Mouse (Mus musculus) embryonic facial prominence, embryonic 12.5 days (tissue): ENCODE measurements around the gene Nop2. TPM values are rescaled to one million over a fixed set of nuclear protein-coding genes. Genes with fewer than 3 reads are reported as not detected.
"Not testable (repeated sequence)": the region's sequence is repeated elsewhere in the genome, so short reads cannot be mapped to it uniquely, and the experiment has no call there.

Experiments
- ATAC-seq: fragments of 200-750 bp; cut with Nextera tagmentation; 2 replicates; pipeline ENCODE4 v1.8.0; 2017; ENCODE audit not compliant: insufficient number of reproducible peaks, insufficient read depth, low FRiP score, low TSS enrichment
- H3K27ac ChIP-seq: fragments of 300-500 bp; sonication (generic); 2 replicates; pipeline ENCODE4 v1.5.1; 2016; ENCODE audit warnings: mild to moderate bottlenecking
- H3K27me3 ChIP-seq: fragments of 300-500 bp; sonication (generic); 2 replicates; pipeline ENCODE4 v1.6.1; 2016; ENCODE audit warnings: mild to moderate bottlenecking, moderate library complexity
- H3K36me3 ChIP-seq: fragments of 300-500 bp; sonication (generic); 2 replicates; pipeline ENCODE4 v1.6.1; 2016; ENCODE audit warnings: mild to moderate bottlenecking
- H3K4me1 ChIP-seq: fragments of 300-500 bp; sonication (generic); 2 replicates; pipeline ENCODE4 v1.6.1; 2016
- H3K4me2 ChIP-seq: fragments of 300-500 bp; sonication (generic); replicated peaks from 2 replicates; pipeline ENCODE4 v1.6.1; 2016; ENCODE audit warnings: mild to moderate bottlenecking, moderate library complexity
- H3K4me3 ChIP-seq: fragments of 300-500 bp; sonication (generic); 2 replicates; pipeline ENCODE4 v1.5.1; 2016; ENCODE audit warnings: mild to moderate bottlenecking
- H3K9ac ChIP-seq: fragments of 300-500 bp; sonication (generic); 2 replicates; pipeline ENCODE4 v1.6.1; 2016; ENCODE audit warnings: mild to moderate bottlenecking, moderate library complexity
- H3K9me3 ChIP-seq: fragments of 300-500 bp; sonication (generic); 2 replicates; pipeline ENCODE4 v1.6.1; 2016; ENCODE audit warnings: mild to moderate bottlenecking, moderate library complexity
- WGBS: fragments of 180-500 bp; shearing (Covaris S2); methylation state at CpG from one replicate; pipeline ENCODE4 v1.1.7; 2016; 5-methylcytosine and 5-hydroxymethylcytosine counted together
- polyA plus RNA-seq: library from polyadenylated mRNA; unstranded; fragments of >200 nt; fragmentation: Nextera tagmentation; extraction: Ambion mirVana; gene quantifications from 2 replicates; pipeline ENCODE4 v1.2.1, GENCODE M21; 2016

Gene Nop2
- polyA plus RNA-seq, 1 experiment from 2014 or later: 68.0 TPM

DNA sequence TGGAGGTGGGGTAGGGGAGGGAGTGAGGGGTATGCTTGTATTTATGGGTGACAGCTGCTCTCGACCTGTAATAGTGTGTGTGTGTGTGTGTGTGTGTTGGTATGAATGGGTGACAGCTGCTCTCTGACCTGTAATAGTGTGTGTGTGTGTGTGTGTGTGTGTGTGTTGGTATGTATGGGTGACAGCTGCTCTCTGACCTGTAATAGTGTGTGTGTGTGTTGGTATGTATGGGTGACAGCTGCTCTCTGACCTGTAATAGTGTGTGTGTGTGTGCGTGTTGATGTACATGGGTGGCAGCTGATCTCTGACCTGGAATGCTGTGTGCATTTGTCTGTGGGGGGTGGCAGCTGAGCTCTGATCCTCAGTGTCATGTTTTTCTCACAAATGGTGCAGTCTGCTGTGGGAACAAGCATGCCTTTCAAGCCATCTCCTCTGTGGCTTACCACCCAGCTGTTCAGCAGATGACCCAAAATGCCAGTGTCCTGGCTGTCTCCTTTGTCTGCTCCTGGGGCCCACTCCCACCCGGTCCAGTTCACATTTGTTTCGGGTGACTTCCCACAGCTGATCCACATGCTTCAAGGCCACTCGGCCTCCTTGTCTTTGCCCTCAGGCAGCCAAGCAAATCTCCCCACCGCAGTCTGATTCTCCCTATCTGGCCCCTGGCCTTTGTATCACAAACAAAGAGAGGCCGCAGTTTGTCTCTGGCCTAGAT, 25.4 kb downstream of the Nop2 start:
- ATAC-seq: no peak
- H3K4me3 ChIP-seq: no peak overlapping the region
- H3K9ac ChIP-seq: no peak overlapping the region
- peaks cover 8% of the 10 kb centered on the region; the same call in 1 of the 2 replicates for H3K4me1 ChIP-seq
- no peaks in the 10 kb centered on the region for H3K27me3 ChIP-seq
- H3K27ac ChIP-seq: peak overlapping the region; percentile 72
- H3K4me2 ChIP-seq: no peak overlapping the region
- no peaks in the 10 kb centered on the region for H3K9me3 ChIP-seq
- WGBS: 47% methylated on average over 7 of the region's 7 CpGs
- peaks cover 62% of the 10 kb centered on the region for H3K36me3 ChIP-seq

DNA sequence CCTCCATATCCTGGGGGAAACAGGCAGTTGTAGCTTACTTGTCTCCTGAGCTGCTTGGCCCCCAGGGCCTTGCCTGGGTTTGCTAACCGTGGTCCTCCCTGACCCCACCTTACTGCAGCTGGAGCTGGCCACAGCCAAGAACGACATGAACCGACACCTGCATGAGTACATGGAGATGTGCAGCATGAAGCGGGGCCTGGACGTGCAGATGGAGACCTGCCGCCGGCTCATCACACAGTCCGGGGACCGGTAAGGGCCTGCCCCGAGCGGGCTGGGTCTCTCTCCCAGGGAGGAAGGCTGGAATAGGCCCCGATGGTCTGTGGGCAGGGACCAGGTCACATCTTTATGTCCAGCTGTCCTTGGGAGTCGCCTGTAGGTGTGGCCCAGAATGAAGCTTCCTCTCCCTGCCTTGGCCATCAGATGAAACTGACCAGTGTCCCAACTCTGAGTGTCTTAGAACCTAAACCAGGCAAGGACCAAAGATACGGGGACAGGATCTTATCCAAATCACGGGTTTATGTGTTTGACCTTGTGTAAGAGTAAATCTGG, 27.3 kb downstream of the Nop2 start:
- Histone ChIP-seq H3K4me2 (no peak overlapping the region), H3K4me1 (peaks cover 20% of the 10 kb centered on the region), H3K27ac (no peak overlapping the region), H3K27me3 (no peaks in the 10 kb centered on the region), H3K9ac (no peak overlapping the region), H3K36me3 (peaks cover 53% of the 10 kb centered on the region), H3K4me3 (no peak overlapping the region), H3K9me3 (no peaks in the 10 kb centered on the region)
- no peak for ATAC-seq
- WGBS: 84% methylated on average over 15 of the region's 15 CpGs

DNA sequence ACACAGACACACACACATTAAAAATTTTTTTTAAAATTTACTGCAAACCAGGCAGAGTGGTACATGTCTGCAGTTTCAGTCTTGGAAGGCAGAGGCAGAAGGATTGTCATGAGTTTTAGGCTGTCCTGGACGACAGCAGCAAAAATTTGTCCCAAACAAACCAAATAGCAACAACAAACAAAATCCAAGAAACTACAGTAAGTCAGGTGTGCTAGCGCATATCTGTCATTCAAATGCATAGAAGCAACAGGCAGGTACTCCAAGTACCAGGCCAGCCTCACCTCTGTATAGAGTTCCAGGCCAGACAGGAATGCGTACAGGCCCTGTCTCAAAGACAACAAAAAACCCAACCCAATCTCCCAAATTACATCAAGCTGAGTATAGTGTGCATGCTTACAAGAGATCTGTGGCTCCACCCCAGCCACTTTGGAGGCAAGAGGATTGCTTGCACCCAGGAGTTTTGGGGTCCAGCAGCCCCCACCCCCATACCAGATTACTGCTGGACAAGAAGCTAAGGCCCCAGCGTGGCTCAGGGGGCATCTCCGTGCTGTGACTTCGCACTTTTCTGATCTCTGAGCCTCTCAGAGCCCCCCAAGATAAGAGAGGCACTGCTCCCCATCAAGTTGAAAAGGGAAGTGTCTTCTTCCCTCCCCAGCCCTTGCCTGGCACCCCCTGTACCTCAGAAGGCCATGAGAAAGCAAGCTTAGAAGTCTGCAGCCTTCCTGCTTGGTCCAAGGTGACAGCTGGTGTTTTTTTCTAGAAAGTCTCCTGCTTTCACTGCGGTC, 28.3 kb downstream of the Nop2 start:
- Histone ChIP-seq H3K9me3 (no peaks in the 10 kb centered on the region), H3K4me2 (no peak overlapping the region), H3K9ac (no peak overlapping the region), H3K4me1 (peaks cover 23% of the 10 kb centered on the region), H3K36me3 (peaks cover 51% of the 10 kb centered on the region), H3K27me3 (no peaks in the 10 kb centered on the region), H3K27ac (peak overlapping the region; percentile 24; the same call in 1 of the 2 replicates), H3K4me3 (no peak overlapping the region)
- whole genome bisulfite sequencing: 81% methylated on average over 7 of the region's 7 CpGs
- ATAC-seq: no peak

DNA sequence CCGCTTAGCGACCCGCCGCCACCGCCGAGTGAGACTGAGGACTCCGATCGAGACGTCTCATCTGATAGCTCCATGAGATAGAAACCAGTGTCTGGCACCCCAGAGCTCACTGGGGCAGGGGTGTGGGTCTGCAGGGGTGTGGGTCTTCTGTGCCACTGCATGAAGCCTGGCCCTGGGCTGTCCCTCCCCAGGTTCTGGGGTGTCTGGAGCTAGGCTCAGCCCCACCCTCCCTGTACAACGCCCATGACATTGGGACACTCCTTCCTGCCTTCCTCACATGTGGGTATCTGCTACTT, 28.8 kb downstream of the Nop2 start:
- H3K4me3 ChIP-seq: no peak overlapping the region
- peaks cover 50% of the 10 kb centered on the region for H3K36me3 ChIP-seq
- H3K27me3 ChIP-seq: no peaks in the 10 kb centered on the region
- H3K9ac ChIP-seq: no peak overlapping the region
- 62% methylated on average over 10 of the region's 10 CpGs for WGBS
- peaks cover 23% of the 10 kb centered on the region for H3K4me1 ChIP-seq
- H3K9me3 ChIP-seq: no peaks in the 10 kb centered on the region
- H3K4me2 ChIP-seq: no peak overlapping the region
- no peak for ATAC-seq
- H3K27ac ChIP-seq: peak overlapping the region; percentile 24; the same call in 1 of the 2 replicates

DNA sequence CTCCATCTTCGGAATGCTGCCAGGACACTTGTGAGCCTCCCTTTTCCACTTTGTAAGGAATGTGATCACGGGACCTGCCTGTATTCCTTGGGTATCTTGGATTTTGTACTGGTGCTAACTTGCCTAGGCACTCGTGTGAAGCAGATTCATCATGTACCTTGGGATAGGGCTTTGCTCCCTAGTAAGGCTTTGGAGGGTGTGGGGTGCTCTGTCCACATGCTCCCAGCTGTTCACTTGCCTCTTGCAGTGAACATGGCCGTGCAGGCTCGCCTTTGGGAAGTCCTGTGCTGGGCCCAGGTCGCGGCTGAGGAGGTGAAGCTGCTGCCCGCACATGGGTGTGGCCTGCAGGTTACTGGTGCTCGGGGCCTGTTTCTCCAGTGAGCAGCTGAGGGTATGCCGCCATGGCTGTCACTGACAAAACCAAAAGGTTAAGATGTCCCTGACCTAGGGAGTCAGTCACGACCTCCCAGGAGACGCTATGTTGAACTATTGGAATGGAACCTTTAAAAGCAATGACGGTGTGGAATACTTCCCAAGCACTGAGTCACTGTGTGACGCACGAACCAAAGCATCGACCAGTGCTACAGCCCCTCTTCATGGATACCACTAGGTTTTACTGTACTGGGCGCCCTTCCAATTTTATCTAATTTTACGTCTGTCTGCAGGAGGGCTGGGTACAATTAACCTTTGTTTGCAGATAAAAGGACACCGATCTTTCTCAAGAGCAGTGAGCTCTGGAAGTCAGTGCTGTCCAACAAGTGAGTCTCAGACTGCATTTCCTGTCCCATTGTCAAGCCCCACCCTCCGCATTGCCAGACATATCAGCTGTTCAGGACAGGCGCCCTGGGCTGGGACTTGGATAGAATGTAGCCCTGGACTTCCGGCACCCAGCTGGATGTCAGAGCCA, 29.4 kb downstream of the Nop2 start:
- no peak overlapping the region for H3K4me3 ChIP-seq
- peak overlapping the region; percentile 24 for H3K27ac ChIP-seq
- no peaks in the 10 kb centered on the region for H3K9me3 ChIP-seq
- no peaks in the 10 kb centered on the region for H3K27me3 ChIP-seq
- H3K9ac ChIP-seq: no peak overlapping the region
- ATAC-seq: no peak
- peaks cover 47% of the 10 kb centered on the region for H3K36me3 ChIP-seq
- no peak overlapping the region for H3K4me2 ChIP-seq
- H3K4me1 ChIP-seq: peaks cover 24% of the 10 kb centered on the region
- 17% methylated on average over 22 of the region's 22 CpGs for WGBS

DNA sequence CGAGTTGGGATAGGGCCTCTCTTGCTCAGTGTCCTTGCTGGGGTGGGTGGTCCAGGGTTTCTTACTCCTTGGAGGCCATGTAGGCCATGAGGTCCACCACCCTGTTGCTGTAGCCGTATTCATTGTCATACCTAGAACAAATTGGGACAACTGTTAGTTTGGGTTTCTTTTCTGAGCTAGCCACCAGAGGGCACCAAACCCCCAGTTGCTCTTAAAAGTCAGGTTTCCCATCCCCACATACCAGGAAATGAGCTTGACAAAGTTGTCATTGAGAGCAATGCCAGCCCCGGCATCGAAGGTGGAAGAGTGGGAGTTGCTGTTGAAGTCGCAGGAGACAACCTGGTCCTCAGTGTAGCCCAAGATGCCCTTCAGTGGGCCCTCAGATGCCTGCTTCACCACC, 30.3 kb downstream of the Nop2 start:
- peaks cover 32% of the 10 kb centered on the region for H3K4me1 ChIP-seq
- WGBS: 15% methylated on average over 4 of the region's 5 CpGs
- H3K4me2 ChIP-seq, H3K4me3 ChIP-seq, H3K27me3 ChIP-seq, H3K9ac ChIP-seq, H3K27ac ChIP-seq, ATAC-seq, H3K9me3 ChIP-seq: not testable (repeated sequence)
- peaks cover 47% of the 10 kb centered on the region for H3K36me3 ChIP-seq

DNA sequence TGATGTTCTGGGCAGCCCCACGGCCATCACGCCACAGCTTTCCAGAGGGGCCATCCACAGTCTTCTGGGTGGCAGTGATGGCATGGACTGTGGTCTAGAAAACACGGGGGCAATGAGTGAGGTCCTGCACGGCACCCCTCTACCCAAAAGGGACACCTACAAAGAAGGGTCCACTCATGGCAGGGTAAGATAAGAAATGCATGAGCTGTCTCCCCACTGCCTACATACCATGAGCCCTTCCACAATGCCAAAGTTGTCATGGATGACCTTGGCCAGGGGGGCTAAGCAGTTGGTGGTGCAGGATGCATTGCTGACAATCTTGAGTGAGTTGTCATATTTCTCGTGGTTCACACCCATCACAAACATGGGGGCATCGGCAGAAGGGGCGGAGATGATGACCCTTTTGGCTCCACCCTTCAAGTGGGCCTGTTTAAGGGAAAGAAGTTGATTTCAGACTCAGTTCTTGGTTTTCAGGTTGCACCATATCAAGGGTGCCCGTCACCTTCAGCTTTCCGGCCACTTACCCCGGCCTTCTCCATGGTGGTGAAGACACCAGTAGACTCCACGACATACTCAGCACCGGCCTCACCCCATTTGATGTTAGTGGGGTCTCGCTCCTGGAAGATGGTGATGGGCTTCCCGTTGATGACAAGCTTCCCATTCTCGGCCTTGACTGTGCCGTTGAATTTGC, 31.1 kb downstream of the Nop2 start:
- not testable (repeated sequence) for H3K27ac ChIP-seq, H3K4me3 ChIP-seq, H3K9ac ChIP-seq, H3K9me3 ChIP-seq, H3K27me3 ChIP-seq, H3K4me2 ChIP-seq, ATAC-seq
- Histone ChIP-seq H3K4me1 (peaks cover 40% of the 10 kb centered on the region), H3K36me3 (peaks cover 48% of the 10 kb centered on the region)
- WGBS: 75% methylated on average over 13 of the region's 16 CpGs

DNA sequence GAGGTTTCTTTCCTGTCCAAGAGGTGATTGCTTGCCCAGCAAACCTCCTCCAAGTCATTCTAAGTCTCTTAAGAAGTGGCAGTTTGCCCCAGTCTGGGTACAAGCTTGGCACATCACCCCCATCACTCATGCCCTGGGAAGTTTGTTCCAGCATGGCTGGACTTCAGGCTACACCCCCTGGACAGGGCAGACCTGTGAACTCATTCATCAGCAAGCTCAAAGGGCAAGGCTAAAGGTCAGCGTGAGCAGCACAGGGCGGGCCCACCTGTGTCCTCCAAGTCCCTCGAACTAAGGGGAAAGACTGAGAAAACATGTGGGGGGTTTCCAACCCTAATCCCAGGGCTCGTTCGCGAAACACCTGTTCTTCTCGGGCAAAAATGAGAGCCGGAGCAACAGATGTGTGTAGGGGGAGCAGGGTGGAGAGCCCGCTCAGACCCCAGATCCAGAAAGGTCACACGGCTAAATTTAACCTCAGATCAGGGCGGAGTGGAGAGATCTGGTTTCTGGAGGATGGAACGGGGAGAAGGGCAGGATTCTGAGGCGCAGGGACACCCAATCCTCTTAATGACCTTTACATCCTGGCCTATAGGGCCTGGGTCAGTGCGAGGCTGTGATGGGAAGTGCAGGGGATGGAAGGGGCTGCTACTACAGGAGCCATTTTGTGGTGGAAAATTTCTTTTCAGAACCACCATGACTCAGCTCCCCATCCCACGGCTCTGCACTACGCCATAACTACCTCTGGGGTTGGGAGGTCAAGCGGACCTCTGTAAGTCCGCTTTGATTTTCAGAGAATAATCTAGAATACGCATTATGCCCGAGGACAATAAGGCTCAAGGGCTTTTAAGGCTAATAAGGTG, 32.3 kb downstream of the Nop2 start:
- peak overlapping the region; percentile 99 for H3K9ac ChIP-seq
- H3K9me3 ChIP-seq: no peaks in the 10 kb centered on the region
- H3K27ac ChIP-seq: peak overlapping the region; percentile 91
- H3K4me1 ChIP-seq: peaks cover 46% of the 10 kb centered on the region
- 3% methylated on average over 20 of the region's 20 CpGs for WGBS
- H3K4me3 ChIP-seq: peak overlapping the region; percentile 89
- H3K36me3 ChIP-seq: peaks cover 50% of the 10 kb centered on the region
- peak overlapping the region; percentile 88 for H3K4me2 ChIP-seq
- no peak for ATAC-seq
- H3K27me3 ChIP-seq: no peaks in the 10 kb centered on the region

DNA sequence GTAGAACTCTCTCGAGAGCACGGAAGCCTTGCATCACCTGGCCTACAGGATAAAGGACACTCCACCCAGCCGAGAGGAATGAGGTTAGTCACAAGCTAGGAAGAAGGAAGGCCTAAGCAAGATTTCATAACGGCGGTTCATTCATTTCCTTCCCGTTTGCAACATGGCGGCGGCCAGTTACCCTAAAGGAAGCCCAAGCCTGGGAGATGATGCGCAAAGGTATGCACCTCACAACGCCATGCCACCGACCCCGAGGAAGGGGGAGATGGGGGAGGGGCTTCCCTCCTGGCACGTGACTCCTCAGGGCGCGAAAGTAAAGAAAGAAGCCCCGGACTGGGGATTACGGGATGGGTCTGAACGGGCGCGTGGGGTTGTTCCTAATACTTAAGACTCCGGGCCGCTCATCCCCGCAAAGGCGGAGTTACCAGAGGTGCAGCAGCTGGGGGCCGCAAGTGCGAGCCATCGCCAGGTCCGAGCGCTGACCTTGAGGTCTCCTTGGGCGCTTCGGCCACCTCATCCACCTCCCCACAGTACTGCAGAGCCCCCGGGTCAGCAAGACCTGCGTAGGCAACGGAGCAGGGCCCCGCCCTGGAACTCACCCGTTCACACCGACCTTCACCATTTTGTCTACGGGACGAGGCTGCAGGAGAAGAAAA, 33.1 kb downstream of the Nop2 start:
- ATAC-seq: peak; percentile 13
- Histone ChIP-seq H3K27ac (peak overlapping the region; percentile 91), H3K27me3 (no peaks in the 10 kb centered on the region), H3K9me3 (no peaks in the 10 kb centered on the region), H3K4me2 (peak overlapping the region; percentile 88), H3K9ac (peak overlapping the region; percentile 99), H3K36me3 (peaks cover 50% of the 10 kb centered on the region), H3K4me1 (peaks cover 46% of the 10 kb centered on the region), H3K4me3 (peak overlapping the region; percentile 89)
- WGBS: under 1% methylated on average over 39 of the region's 39 CpGs

DNA sequence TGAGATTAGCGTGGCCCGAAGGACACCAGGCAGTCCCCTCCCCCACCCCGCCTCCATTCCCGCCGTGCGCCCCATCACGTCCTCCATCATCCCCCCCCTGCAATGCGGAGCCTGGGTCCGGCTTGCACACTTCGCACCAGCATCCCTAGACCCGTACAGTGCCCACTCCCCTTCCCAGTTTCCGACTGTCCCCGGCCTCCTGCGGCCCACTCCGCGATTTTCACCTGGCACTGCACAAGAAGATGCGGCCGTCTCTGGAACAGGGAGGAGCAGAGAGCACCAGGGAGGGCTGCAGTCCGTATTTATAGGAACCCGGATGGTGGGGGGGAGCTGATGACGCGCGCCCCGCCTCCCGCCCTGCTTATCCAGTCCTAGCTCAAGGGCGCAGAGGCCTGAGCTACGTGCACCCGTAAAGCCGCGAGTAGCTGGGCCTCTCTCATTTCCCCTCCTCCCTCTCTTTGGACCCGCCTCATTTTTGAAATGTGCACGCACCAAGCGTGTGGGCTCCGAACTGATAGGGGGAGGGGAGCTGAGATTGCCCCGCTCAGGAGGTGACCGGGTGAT, 33.7 kb downstream of the Nop2 start:
- no peaks in the 10 kb centered on the region for H3K27me3 ChIP-seq
- WGBS: under 1% methylated on average over 36 of the region's 36 CpGs
- peak overlapping the region; percentile 89 for H3K4me3 ChIP-seq
- peak; percentile 91 for ATAC-seq
- peak overlapping the region; percentile 88 for H3K4me2 ChIP-seq
- H3K9ac ChIP-seq: peak overlapping the region; percentile 99
- H3K36me3 ChIP-seq: peaks cover 55% of the 10 kb centered on the region
- H3K27ac ChIP-seq: peak overlapping the region; percentile 91
- no peaks in the 10 kb centered on the region for H3K9me3 ChIP-seq
- peaks cover 46% of the 10 kb centered on the region for H3K4me1 ChIP-seq
